Mouse (Mus musculus) forebrain, postnatal 0 days (tissue): Measurements from ENCODE around the gene Rnf144b. TPM values are rescaled to one million over a fixed set of nuclear protein-coding genes. Genes with fewer than 3 reads are reported as not detected.

ENCODE experiments used
- ATAC-seq: fragments of 200-750 bp; cut with Nextera tagmentation; 2 replicates; pipeline ENCODE4 v1.8.0; 2017; ENCODE audit warnings: mild to moderate bottlenecking, moderate library complexity
- DNase-seq: peaks from one replicate; pipeline ENCODE4 v3.0.0-alpha.2; 2015
- H3K27ac ChIP-seq: fragments of 300-500 bp; sonication (generic); 2 replicates; pipeline ENCODE4 v1.5.1; 2014; ENCODE audit warnings: low read depth, mild to moderate bottlenecking, antibody characterized with exemption, low read length, moderate library complexity, mixed read lengths
- H3K27me3 ChIP-seq: fragments of 300-500 bp; sonication (generic); 2 replicates; pipeline ENCODE4 v1.6.1; 2014; ENCODE audit warnings: mild to moderate bottlenecking, low read length, mixed read lengths; ENCODE audit not compliant: insufficient read depth
- H3K36me3 ChIP-seq: fragments of 300-500 bp; sonication (generic); 2 replicates; pipeline ENCODE4 v1.6.1; 2014; ENCODE audit warnings: mild to moderate bottlenecking, moderate library complexity; ENCODE audit not compliant: insufficient read depth
- H3K4me1 ChIP-seq: fragments of 300-500 bp; sonication (generic); 2 replicates; pipeline ENCODE4 v1.6.1; 2014; ENCODE audit warnings: antibody characterized with exemption; ENCODE audit not compliant: insufficient read depth
- H3K4me2 ChIP-seq: fragments of 300-500 bp; sonication (generic); 2 replicates; pipeline ENCODE4 v1.6.1; 2014; ENCODE audit warnings: low read depth, mild to moderate bottlenecking, moderate library complexity
- H3K4me3 ChIP-seq: fragments of 300-500 bp; sonication (generic); 2 replicates; pipeline ENCODE4 v1.5.1; 2014; ENCODE audit warnings: low read depth, low read length, mixed read lengths
- H3K9ac ChIP-seq: fragments of 300-500 bp; sonication (generic); 2 replicates; pipeline ENCODE4 v1.6.1; 2014; ENCODE audit warnings: mild to moderate bottlenecking
- H3K9me3 ChIP-seq: fragments of 300-500 bp; sonication (generic); 2 replicates; pipeline ENCODE4 v1.6.1; 2016; ENCODE audit warnings: low read length
- CTCF ChIP-seq: sonication (generic); IDR thresholded peaks from 2 replicates; pipeline ENCODE4 v1.5.1; 2016; ENCODE audit warnings: antibody characterized with exemption, control low read depth, low read depth
- WGBS: fragments of 180-500 bp; shearing (Covaris S2); extraction: QIAGEN DNeasy Blood & Tissue Kit; methylation state at CpG from one replicate; pipeline ENCODE4 v1.1.7; 2014; 5-methylcytosine and 5-hydroxymethylcytosine counted together
- polyA plus RNA-seq: library from polyadenylated mRNA; unstranded; fragments of >200 nt; fragmentation: Nextera tagmentation; extraction: Ambion mirVana; gene quantifications from 2 replicates; pipeline ENCODE4 v1.2.1, GENCODE M21; 2015
- total RNA-seq: library from RNA; depleted of rRNA; stranded (reverse); fragments of >200 nt; gene quantifications from 2 replicates; pipeline ENCODE4 v1.2.3, GENCODE M21; 2014

Rnf144b gene
- total and polyA plus RNA-seq, 2 experiments from 2014 or later: 1.5 to 4.0 TPM

DNA sequence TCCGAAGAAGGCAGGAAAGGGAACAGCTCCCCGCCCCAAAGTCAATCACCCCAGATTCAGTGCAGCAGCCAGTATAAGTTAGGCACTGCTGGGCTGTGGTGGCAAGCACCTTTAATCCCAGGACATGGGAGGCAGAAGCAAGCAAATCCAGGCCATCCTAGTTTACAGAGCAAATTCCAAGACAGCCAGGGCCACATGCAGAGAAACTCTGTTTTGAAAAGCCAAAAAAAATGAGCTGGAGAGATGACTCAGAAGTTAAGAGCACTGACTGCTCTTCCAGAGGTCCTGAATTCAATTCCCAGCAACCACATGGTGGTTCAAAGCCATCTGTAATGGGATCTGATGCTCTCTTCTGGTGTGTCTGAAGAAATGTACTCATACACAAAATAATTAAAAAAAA lies 28.7 kb upstream of the Rnf144b start:
- WGBS: 93% methylated on average over 2 of the region's 2 CpGs
- Histone ChIP-seq H3K4me3 (no peak overlapping the region), H3K27me3 (no peaks in the 10 kb centered on the region), H3K36me3 (peaks cover 17% of the 10 kb centered on the region), H3K9me3 (no peaks in the 10 kb centered on the region), H3K27ac (no peak overlapping the region), H3K4me1 (no peaks in the 10 kb centered on the region), H3K9ac (no peak overlapping the region), H3K4me2 (no peak overlapping the region)
- DNase-seq (no peak), ATAC-seq (no peak)
- TF ChIP-seq CTCF: no peak

DNA sequence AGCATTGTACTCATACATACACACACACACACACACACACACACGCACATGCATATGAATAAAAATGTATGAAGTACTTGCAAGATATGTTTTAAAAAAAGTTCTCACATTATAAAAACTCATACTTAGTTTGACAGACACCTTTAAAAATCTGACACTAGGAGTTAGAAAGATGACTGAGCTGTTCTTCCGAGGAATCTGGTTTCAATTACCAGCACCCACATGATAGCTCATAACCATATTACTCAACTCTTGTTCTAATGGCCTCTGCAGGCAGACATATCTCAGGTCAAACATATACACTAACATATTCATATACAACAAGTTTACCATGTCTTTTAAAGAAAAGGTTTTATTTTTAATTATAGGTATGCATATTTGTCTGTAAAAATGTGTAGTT lies 25.9 kb upstream of the Rnf144b start:
- ATAC-seq (no peak), DNase-seq (no peak)
- Histone ChIP-seq H3K4me1 (no peaks in the 10 kb centered on the region), H3K9ac (no peak overlapping the region), H3K27ac (no peak overlapping the region), H3K4me3 (no peak overlapping the region), H3K36me3 (peaks cover 15% of the 10 kb centered on the region), H3K9me3 (no peaks in the 10 kb centered on the region), H3K4me2 (no peak overlapping the region), H3K27me3 (no peaks in the 10 kb centered on the region)
- TF ChIP-seq CTCF: no peak
- WGBS: 80% methylated on average over 2 of the region's 2 CpGs

DNA sequence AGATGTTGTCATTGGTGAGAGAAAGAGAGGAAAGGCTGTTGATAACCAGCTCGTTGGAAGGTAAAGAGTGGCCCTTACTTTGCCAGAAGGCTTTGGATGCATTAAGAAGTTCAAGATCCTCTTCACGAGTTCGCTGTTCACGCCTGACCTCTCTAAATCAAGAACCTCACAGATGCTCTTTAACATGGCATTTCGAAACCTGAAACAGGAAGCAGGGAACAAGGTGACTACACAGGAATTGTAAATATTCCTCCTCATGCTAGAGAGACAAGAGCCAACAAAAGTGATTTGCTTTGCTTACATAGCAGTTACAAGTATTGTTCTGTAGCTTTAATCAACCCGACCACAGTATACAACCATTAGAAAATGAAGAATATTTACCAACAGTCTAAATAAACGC lies 23.2 kb upstream of the Rnf144b start:
- DNase-seq: no peak
- Histone ChIP-seq H3K9ac (no peak overlapping the region), H3K36me3 (peaks cover 15% of the 10 kb centered on the region)

DNA sequence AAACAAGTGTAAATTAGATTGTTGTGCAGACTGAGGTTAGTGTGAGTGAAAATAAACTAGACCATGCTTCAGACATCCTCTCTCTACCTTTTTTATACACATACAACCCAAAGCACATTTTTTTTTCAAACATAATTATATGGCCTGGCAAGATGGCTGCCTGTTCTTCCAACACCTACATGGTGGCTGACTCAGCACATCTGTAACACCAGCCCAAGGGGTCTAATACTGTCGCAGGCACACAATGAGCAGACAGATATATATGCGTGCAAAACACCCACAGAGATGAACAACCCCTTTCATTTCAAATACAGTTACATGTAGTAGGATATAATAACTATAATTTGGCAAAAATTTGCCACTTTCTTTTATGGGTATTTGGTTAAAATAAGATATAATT lies 21.9 kb upstream of the Rnf144b start:
- TF ChIP-seq CTCF: no peak
- DNase-seq (no peak), ATAC-seq (no peak)
- H3K27me3 ChIP-seq: no peaks in the 10 kb centered on the region
- H3K4me3 ChIP-seq: no peak overlapping the region
- peaks cover 14% of the 10 kb centered on the region for H3K4me1 ChIP-seq
- no peaks in the 10 kb centered on the region for H3K9me3 ChIP-seq
- no peak overlapping the region for H3K9ac ChIP-seq
- H3K4me2 ChIP-seq: no peak overlapping the region
- peaks cover 15% of the 10 kb centered on the region for H3K36me3 ChIP-seq
- 85% methylated on average over 2 of the region's 2 CpGs for WGBS
- no peak overlapping the region for H3K27ac ChIP-seq

More for the DNA sequence above, 23.2 kb upstream of the Rnf144b start:
- TF ChIP-seq CTCF: no peak
- H3K4me3 ChIP-seq: no peak overlapping the region
- WGBS: 83% methylated on average over 7 of the region's 7 CpGs
- no peak overlapping the region for H3K4me2 ChIP-seq
- no peak overlapping the region for H3K27ac ChIP-seq
- H3K27me3 ChIP-seq: no peaks in the 10 kb centered on the region
- H3K9me3 ChIP-seq: no peaks in the 10 kb centered on the region
- H3K4me1 ChIP-seq: peaks cover 8% of the 10 kb centered on the region
- no peak for ATAC-seq

DNA sequence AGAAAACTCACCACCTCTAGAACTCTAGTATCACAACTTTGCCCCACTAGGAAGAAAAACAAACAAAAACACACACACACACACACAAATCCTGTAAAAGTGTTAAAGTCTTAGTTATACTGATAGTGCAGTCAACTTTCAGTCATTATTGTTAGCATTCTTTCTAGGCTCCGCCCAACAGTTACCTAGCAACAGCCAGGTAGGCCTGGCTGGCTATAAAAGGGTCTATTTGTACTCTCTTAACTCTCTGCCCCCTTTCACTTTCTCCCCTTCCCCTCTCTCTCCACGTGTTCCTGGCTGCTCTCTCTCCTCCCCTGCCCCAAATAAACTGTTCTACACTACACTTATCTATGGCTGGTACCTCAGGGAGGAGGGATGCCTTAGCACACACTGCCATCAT lies 18.3 kb upstream of the Rnf144b start:
- Histone ChIP-seq H3K27ac (no peak overlapping the region), H3K4me3 (0 out of 2 replicates have a peak overlapping the region, but pooled peaks have one; percentile 88), H3K27me3 (no peaks in the 10 kb centered on the region), H3K9me3 (no peaks in the 10 kb centered on the region), H3K9ac (no peak overlapping the region), H3K36me3 (peaks cover 5% of the 10 kb centered on the region), H3K4me1 (peaks cover 14% of the 10 kb centered on the region), H3K4me2 (peak overlapping the region; percentile 71)
- no peak for TF ChIP-seq CTCF
- 8% methylated on average over 2 of the region's 2 CpGs for WGBS
- DNase-seq (no peak), ATAC-seq (no peak)

DNA sequence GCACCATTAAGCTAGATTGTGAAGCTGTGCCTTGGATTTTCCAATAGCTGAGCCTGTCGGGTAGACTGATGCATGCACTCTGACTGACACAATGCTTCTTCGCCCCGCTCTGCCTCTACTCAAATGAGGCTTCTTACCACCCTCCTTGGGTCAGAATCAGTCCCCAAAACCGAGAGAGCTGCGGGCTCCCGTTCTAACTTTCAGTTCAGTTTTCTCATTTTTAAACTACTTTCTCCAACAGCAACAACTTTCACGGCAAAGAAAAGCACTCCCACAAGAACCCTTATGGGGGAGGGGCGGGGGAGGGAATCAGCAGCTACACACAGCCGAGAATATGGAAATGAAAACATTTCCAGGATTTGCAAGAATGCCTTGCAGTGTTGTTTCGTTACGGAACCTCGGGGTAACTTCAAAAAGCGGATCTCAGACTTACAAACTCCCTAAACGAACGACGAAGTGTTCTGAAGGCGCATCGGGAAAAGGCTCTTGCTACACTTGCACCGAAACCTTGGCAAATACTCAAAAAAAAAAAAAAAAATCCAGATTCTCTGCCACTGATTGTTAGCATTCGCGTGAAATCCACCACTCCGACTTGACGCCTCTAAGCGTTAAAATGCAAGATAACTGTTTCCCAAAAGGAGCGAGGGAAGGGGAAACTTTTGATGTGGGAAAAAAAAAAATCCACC lies 17.5 kb upstream of the Rnf144b start:
- under 1% methylated on average over 25 of the region's 25 CpGs for WGBS
- H3K4me1 ChIP-seq: peaks cover 14% of the 10 kb centered on the region
- no peak for TF ChIP-seq CTCF
- H3K36me3 ChIP-seq: 0 out of 2 replicates have a peak, but pooled peaks cover 2% of the 10 kb centered on the region
- peak overlapping the region; percentile 71 for H3K4me2 ChIP-seq
- DNase-seq (peak; percentile 61), ATAC-seq (no peak)
- H3K27me3 ChIP-seq: no peaks in the 10 kb centered on the region
- H3K9ac ChIP-seq: peak overlapping the region; percentile 89
- H3K4me3 ChIP-seq: peak overlapping the region; percentile 88
- peak overlapping the region; percentile 99 for H3K27ac ChIP-seq
- no peaks in the 10 kb centered on the region for H3K9me3 ChIP-seq

DNA sequence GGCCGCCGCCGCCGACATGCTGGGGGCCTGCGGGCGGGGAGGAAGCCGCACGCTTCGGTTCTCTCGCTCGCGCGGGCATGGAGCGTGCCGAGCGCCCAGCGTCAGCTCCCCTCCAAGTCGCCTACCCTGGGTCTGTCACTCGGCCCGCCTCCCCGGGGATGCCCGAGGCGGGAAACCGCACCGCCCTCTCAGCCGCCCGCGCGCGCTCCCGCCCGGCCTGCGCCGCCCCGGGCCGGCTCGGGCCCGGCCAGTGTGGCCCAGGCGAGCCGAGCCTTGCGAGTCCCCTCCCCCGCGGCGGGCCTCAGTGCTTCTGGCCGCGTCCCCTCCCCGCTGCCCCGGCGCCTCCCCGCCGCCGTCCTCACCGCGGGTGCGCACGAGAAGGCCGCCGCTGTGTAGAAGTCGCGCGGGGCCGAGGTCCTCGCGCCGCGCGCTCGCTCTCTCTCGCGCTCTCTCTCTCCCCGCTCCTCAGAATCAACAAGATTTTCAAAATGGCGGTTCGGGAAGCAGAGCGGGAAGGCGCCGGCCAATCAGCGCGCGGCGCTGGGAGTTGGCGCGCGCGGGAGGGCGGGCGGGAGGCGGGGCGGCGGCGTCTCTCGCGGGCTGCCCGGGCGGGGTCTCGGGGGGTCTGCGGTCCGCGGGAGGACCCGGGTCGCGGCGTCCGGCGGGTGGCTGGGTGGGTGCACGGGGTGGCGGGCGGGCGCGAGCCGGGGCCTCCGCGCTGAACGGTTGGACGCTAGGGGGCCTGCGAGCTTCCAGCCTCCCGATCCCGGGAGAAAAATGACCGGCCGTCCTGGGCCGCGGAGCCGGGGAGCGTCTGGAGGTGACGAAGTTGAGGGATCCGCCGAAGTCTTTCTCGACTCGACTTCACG lies 16.5 kb upstream of the Rnf144b start, which contains the start of gene Dek:
Dek (minus strand) TSS at position 491 of the 869 bp plus-strand sequence.
- DNase-seq (peak; percentile 93), ATAC-seq (peak; percentile 95)
- 2% methylated on average over 99 of the region's 129 CpGs for WGBS
- H3K9me3 ChIP-seq: no peaks in the 10 kb centered on the region
- H3K4me1 ChIP-seq: peaks cover 14% of the 10 kb centered on the region
- peak within 1 kb of the TSS; percentile 88 for H3K4me3 ChIP-seq
- peak within 1 kb of the TSS; percentile 71 for H3K4me2 ChIP-seq
- TF ChIP-seq CTCF: peak; percentile 51
- H3K36me3 ChIP-seq: no peaks in the 10 kb centered on the region
- peak within 1 kb of the TSS; percentile 99 for H3K27ac ChIP-seq
- H3K9ac ChIP-seq: peak within 1 kb of the TSS; percentile 89
- no peaks in the 10 kb centered on the region for H3K27me3 ChIP-seq
